Mouse (Mus musculus): ENCODE measurements around the gene Pitpnm1. TPM values are rescaled to one million over a fixed set of nuclear protein-coding genes. Genes with fewer than 3 reads are reported as not detected.

Gene Pitpnm1
- polyA plus RNA-seq, 1 experiment from 2014 or later: 13.1 TPM

DNA sequence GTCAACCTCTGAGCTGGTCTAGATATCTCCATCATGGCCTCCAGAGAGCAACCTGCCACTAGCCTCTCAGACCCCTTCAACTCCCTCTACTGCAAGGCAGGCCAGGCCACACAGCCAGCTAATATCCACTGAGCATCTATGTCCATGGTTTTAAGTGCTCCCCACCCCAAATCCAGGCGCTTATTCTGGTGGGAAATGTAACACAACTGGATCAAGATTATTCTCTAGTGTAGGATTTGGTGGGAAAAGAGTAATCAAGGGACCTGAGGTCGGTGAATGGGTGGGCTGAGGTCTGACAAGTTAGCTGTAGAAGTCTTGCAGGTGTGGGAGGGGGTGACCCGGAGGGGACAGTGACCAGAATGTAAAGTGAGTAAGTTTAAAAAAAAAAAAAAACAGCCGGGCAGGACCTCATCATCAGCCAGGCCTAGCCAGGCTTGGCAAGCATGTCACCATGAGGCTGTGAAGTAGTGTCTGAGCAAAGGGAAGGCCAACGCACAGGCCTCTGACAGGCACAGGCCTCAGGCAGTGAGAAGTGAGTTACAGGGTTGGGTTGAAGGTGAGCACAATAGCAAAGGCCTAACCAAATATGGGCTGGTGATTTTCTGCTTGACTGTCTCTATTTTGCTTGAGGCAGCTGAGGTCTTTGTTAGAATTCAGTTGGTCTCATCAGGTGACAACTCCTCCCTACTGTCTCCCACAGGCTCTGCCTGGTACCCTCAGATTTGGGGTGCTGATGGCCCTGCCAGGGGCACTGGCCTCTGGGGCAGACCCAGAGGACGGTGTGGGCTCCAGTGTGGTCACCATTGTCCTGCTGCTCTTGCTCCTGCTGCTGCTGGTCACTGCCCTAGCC lies 55.6 kb downstream of the Pitpnm1 start:
- Histone ChIP-seq H3K4me1 (ENCODE audit: control insufficient read depth, insufficient read depth, low read length) (no peaks in the 10 kb centered on the region), H3K27ac (ENCODE audit: low read depth, low read length) (no peak overlapping the region), H3K27me3 (ENCODE audit: control insufficient read depth, insufficient read depth, low read length) (no peaks in the 10 kb centered on the region), H3K9me3 (ENCODE audit: control insufficient read depth, low read length) (no peaks in the 10 kb centered on the region), H3K4me2 (ENCODE audit: low read depth) (no peak overlapping the region), H3K4me3 (ENCODE audit: low read depth, low read length) (no peak overlapping the region), H3K9ac (ENCODE audit: low read length) (0 out of 2 replicates have a peak overlapping the region, but pooled peaks have one; percentile 14), H3K36me3 (ENCODE audit: control insufficient read depth, insufficient read depth, low read length) (peaks cover 19% of the 10 kb centered on the region)
- WGBS: 75% methylated on average over 6 of the region's 6 CpGs
- no peak for DNase-seq (ENCODE audit: low spot score)
- ATAC-seq (ENCODE audit: insufficient read depth, low FRiP score, low TSS enrichment): no peak

DNA sequence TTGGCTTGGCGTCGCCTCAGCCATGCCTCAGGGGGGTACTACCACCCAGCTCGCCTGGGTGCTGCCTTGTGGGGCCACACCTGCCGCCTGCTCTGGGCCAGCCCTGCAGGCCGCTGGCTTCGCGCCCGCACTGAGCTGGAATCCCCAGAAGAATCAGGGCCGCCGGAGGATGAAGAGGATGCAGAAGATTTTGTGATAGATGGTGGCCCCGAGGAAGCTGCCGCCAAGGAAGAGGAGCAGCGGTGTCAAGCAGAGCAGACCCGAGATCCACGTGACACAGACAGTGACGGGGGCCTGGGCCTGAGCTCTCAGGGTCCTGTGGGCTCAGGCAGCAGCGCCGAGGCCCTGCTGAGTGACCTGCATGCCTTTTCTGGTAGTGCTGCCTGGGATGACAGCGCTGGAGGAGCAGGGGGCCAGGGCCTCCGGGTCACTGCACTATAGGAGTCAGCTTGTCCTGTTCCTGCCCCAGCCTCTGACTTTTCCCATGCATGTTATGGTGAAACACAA lies 56.3 kb downstream of the Pitpnm1 start:
- 79% methylated on average over 20 of the region's 20 CpGs for WGBS
- H3K27ac ChIP-seq (ENCODE audit: low read depth, low read length): no peak overlapping the region
- no peaks in the 10 kb centered on the region for H3K27me3 ChIP-seq (ENCODE audit: control insufficient read depth, insufficient read depth, low read length)
- no peaks in the 10 kb centered on the region for H3K4me1 ChIP-seq (ENCODE audit: control insufficient read depth, insufficient read depth, low read length)
- DNase-seq (ENCODE audit: low spot score): no peak
- no peak overlapping the region for H3K4me3 ChIP-seq (ENCODE audit: low read depth, low read length)
- ATAC-seq (ENCODE audit: insufficient read depth, low FRiP score, low TSS enrichment): no peak
- 0 out of 2 replicates have a peak overlapping the region, but pooled peaks have one; percentile 14 for H3K9ac ChIP-seq (ENCODE audit: low read length)
- no peak overlapping the region for H3K4me2 ChIP-seq (ENCODE audit: low read depth)
- H3K9me3 ChIP-seq (ENCODE audit: control insufficient read depth, low read length): no peaks in the 10 kb centered on the region
- peaks cover 18% of the 10 kb centered on the region for H3K36me3 ChIP-seq (ENCODE audit: control insufficient read depth, insufficient read depth, low read length)

DNA sequence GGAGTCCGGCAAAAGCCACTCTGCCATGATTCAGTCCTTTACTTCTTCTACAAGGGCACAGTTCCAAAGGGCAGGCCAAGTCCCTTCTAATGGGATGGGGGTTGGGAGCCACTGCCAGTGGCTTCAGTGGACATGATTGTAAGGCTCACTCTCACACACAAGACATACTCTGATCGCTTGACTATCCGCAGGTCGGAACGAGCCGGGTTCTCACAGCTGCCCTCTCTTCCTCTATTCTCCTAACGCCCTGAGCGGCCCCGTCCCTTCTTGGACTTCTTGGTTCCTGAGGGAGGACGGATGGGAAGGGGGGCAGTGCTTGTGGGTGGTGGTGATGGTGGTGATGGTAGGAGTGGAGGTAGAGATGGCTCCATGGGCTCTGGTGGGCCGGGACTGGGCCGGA lies 57.0 kb downstream of the Pitpnm1 start:
- Histone ChIP-seq H3K36me3 (ENCODE audit: control insufficient read depth, insufficient read depth, low read length) (peaks cover 16% of the 10 kb centered on the region), H3K27ac (ENCODE audit: low read depth, low read length) (no peak overlapping the region)
- 94% methylated on average over 12 of the region's 12 CpGs for WGBS

DNA sequence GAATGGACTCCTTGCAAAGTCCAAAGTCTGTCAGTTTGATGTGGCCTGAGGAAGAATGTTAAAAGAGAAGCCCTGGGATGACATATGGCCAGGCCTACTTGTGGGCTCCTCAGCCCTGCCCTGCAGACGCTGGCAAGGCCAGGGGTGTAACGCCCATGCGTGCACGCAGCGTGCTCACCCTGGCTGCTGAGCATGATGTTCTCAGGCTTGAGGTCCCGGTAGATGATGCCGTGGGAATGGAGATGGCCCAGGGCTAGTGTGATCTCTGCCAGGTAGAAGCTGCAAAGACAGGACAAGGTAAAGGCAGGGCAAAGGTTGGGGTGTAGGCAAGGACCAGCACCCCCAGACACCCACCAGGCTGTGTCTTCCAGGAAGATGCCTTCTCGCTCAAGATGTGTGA lies 59.3 kb downstream of the Pitpnm1 start:
- Histone ChIP-seq H3K4me2 (ENCODE audit: low read depth) (no peak overlapping the region), H3K4me1 (ENCODE audit: control insufficient read depth, insufficient read depth, low read length) (peaks cover 7% of the 10 kb centered on the region), H3K36me3 (ENCODE audit: control insufficient read depth, insufficient read depth, low read length) (peaks cover 16% of the 10 kb centered on the region), H3K9me3 (ENCODE audit: control insufficient read depth, low read length) (no peaks in the 10 kb centered on the region), H3K9ac (ENCODE audit: low read length) (no peak overlapping the region), H3K27ac (ENCODE audit: low read depth, low read length) (no peak overlapping the region), H3K27me3 (ENCODE audit: control insufficient read depth, insufficient read depth, low read length) (no peaks in the 10 kb centered on the region), H3K4me3 (ENCODE audit: low read depth, low read length) (no peak overlapping the region)
- ATAC-seq (ENCODE audit: insufficient read depth, low FRiP score, low TSS enrichment) (no peak), DNase-seq (ENCODE audit: low spot score) (no peak)
- WGBS: 92% methylated on average over 8 of the region's 8 CpGs

More for the DNA sequence above, 57.0 kb downstream of the Pitpnm1 start:
- DNase-seq (ENCODE audit: low spot score) (no peak), ATAC-seq (ENCODE audit: insufficient read depth, low FRiP score, low TSS enrichment) (no peak)
- no peaks in the 10 kb centered on the region for H3K9me3 ChIP-seq (ENCODE audit: control insufficient read depth, low read length)
- H3K27me3 ChIP-seq (ENCODE audit: control insufficient read depth, insufficient read depth, low read length): no peaks in the 10 kb centered on the region
- no peak overlapping the region; the same call in 1 of the 2 replicates for H3K9ac ChIP-seq (ENCODE audit: low read length)
- no peaks in the 10 kb centered on the region for H3K4me1 ChIP-seq (ENCODE audit: control insufficient read depth, insufficient read depth, low read length)
- no peak overlapping the region for H3K4me2 ChIP-seq (ENCODE audit: low read depth)
- no peak overlapping the region for H3K4me3 ChIP-seq (ENCODE audit: low read depth, low read length)

DNA sequence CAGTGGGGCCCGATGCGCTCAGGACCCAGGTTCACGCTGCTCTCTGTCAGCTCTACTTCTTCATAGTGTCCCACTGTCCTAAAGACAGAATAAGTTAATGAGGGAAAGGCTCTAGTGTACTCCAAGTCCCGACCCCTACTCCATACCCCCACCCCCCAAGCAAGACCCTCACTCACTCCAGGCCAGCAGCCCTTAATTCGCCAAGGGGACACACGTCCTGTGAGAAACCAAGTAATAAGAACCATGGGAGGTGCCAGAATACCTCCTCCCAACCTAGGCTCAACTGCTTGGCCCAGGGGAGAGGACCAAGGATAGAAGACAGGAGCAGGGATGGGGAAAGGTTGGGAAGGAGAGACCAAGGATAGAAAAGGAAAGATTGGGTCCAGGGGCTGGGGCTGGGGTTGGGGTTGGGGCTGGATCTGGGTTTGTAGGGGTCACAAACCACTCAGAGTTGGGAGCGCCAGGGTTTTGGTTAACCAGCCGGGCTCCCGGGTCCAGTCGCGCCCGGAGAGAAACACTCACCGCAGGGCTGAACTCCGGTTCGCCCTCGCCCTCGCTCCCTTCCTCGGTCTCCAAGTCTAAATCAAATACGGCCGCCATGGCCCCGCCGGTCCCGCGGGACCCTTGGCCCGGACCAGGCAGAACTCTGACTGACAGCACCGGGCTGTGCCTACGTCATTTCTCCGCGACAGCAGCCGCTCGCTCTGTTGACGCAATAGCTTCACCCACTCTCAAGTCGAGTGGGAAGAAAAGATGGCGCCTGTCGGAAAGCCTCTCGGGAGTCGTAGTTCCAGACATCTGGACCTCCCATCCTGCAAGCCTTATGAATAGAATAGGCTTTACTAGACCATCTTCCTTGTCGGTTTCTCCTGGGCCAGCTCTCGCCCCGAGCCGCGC lies 63.1 kb downstream of the Pitpnm1 start, which contains the start of gene Rps6kb2:
TSS of gene Rps6kb2 (minus strand) at position 709 of the 897 bp plus-strand sequence.
- Histone ChIP-seq H3K9me3 (ENCODE audit: control insufficient read depth, low read length) (no peaks in the 10 kb centered on the region), H3K36me3 (ENCODE audit: control insufficient read depth, insufficient read depth, low read length) (peaks cover 7% of the 10 kb centered on the region; the same call in 1 of the 2 replicates), H3K27me3 (ENCODE audit: control insufficient read depth, insufficient read depth, low read length) (no peaks in the 10 kb centered on the region), H3K4me3 (ENCODE audit: low read depth, low read length) (peak within 1 kb of the TSS; percentile 71), H3K27ac (ENCODE audit: low read depth, low read length) (peak within 1 kb of the TSS; percentile 54; the same call in 1 of the 2 replicates), H3K4me1 (ENCODE audit: control insufficient read depth, insufficient read depth, low read length) (peaks cover 7% of the 10 kb centered on the region), H3K4me2 (ENCODE audit: low read depth) (peak within 1 kb of the TSS; percentile 79), H3K9ac (ENCODE audit: low read length) (peak within 1 kb of the TSS; percentile 71)
- ATAC-seq (ENCODE audit: insufficient read depth, low FRiP score, low TSS enrichment) (peak; percentile 84), DNase-seq (ENCODE audit: low spot score) (peak; percentile 95)
- WGBS: 7% methylated on average over 42 of the region's 42 CpGs

DNA sequence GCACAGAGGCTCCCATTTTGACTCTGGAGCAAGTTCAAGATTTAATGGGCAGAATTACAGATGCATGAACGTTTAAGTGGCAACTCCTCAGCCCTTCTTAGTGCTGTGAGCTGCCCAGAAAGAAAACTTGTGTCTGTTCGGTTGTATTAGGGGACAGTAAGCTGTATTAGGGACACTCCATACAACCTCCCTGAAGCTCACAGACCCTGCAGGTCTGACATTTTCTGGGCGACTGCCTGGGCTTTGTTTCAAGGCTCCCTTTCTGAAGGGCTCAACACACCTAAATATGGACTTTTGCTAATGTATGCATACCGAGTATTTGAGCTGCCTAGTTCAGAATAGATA lies 63.7 kb downstream of the Pitpnm1 start:
- 0 out of 2 replicates have a peak, but pooled peaks cover 5% of the 10 kb centered on the region for H3K36me3 ChIP-seq (ENCODE audit: control insufficient read depth, insufficient read depth, low read length)
- DNase-seq (ENCODE audit: low spot score): no peak
- H3K9ac ChIP-seq (ENCODE audit: low read length): peak overlapping the region; percentile 71
- peaks cover 7% of the 10 kb centered on the region for H3K4me1 ChIP-seq (ENCODE audit: control insufficient read depth, insufficient read depth, low read length)
- peak overlapping the region; percentile 79 for H3K4me2 ChIP-seq (ENCODE audit: low read depth)
- 39% methylated on average over 4 of the region's 4 CpGs for WGBS
- H3K9me3 ChIP-seq (ENCODE audit: control insufficient read depth, low read length): no peaks in the 10 kb centered on the region
- peak overlapping the region; percentile 71 for H3K4me3 ChIP-seq (ENCODE audit: low read depth, low read length)
- H3K27me3 ChIP-seq (ENCODE audit: control insufficient read depth, insufficient read depth, low read length): no peaks in the 10 kb centered on the region
- ATAC-seq (ENCODE audit: insufficient read depth, low FRiP score, low TSS enrichment): no peak
- peak overlapping the region; percentile 54; the same call in 1 of the 2 replicates for H3K27ac ChIP-seq (ENCODE audit: low read depth, low read length)

Other genes with a start within 250 kb of the Pitpnm1 start
- gene Chka, start 248.2 kb upstream of the Pitpnm1 start, polyA plus RNA-seq (2014; fragmentation: Nextera tagmentation; extraction: Ambion mirVana): 54.4 and 59.5 TPM in 2 replicates
- gene Tcirg1, start 192.9 kb upstream of the Pitpnm1 start, polyA plus RNA-seq (2014; fragmentation: Nextera tagmentation; extraction: Ambion mirVana): 17.3 TPM in 2 replicates
- 258 and 266 TPM in 2 replicates for gene Ndufs8, start 187.2 kb upstream of the Pitpnm1 start, polyA plus RNA-seq (2014; fragmentation: Nextera tagmentation; extraction: Ambion mirVana)
- gene Aldh3b1, start 170.2 kb upstream of the Pitpnm1 start, polyA plus RNA-seq (2014; fragmentation: Nextera tagmentation; extraction: Ambion mirVana): 0.65 and 0.73 TPM in 2 replicates
- gene Unc93b1, start 164.8 kb upstream of the Pitpnm1 start, polyA plus RNA-seq (2014; fragmentation: Nextera tagmentation; extraction: Ambion mirVana): 5.3 and 7.1 TPM in 2 replicates
- gene Aldh3b3, start 141.4 kb upstream of the Pitpnm1 start, polyA plus RNA-seq (2014; fragmentation: Nextera tagmentation; extraction: Ambion mirVana): not detected in 2 replicates
- 0.86 and 1.1 TPM in 2 replicates for gene Aldh3b2, start 127.7 kb upstream of the Pitpnm1 start, polyA plus RNA-seq (2014; fragmentation: Nextera tagmentation; extraction: Ambion mirVana)
- 2.4 and 3.2 TPM in 2 replicates for gene Acy3, start 113.4 kb upstream of the Pitpnm1 start, polyA plus RNA-seq (2014; fragmentation: Nextera tagmentation; extraction: Ambion mirVana)
- gene Tbx10, start 107.2 kb upstream of the Pitpnm1 start, polyA plus RNA-seq (2014; fragmentation: Nextera tagmentation; extraction: Ambion mirVana): 0.22 TPM in 1 of 2 replicates, not detected in the other
- 20.6 and 20.8 TPM in 2 replicates for gene Nudt8, start 99.4 kb upstream of the Pitpnm1 start, polyA plus RNA-seq (2014; fragmentation: Nextera tagmentation; extraction: Ambion mirVana)
- gene Gm49405, start 99.4 kb upstream of the Pitpnm1 start, polyA plus RNA-seq (2014; fragmentation: Nextera tagmentation; extraction: Ambion mirVana): 1.8 and 1.9 TPM in 2 replicates
- gene Doc2g, start 96.7 kb upstream of the Pitpnm1 start, polyA plus RNA-seq (2014; fragmentation: Nextera tagmentation; extraction: Ambion mirVana): 2.7 and 2.8 TPM in 2 replicates
- 207 and 208 TPM in 2 replicates for gene Ndufv1, start 87.2 kb upstream of the Pitpnm1 start, polyA plus RNA-seq (2014; fragmentation: Nextera tagmentation; extraction: Ambion mirVana)
- gene Gstp1, start 62.0 kb upstream of the Pitpnm1 start, polyA plus RNA-seq (2014; fragmentation: Nextera tagmentation; extraction: Ambion mirVana): 361 TPM in 2 replicates
- gene Gstp2, start 54.0 kb upstream of the Pitpnm1 start, polyA plus RNA-seq (2014; fragmentation: Nextera tagmentation; extraction: Ambion mirVana): 0.68 and 1.2 TPM in 2 replicates
- not detected in 2 replicates for gene Gstp3, start 40.4 kb upstream of the Pitpnm1 start, polyA plus RNA-seq (2014; fragmentation: Nextera tagmentation; extraction: Ambion mirVana)
- not detected in 2 replicates for gene Cabp2, start 18.4 kb upstream of the Pitpnm1 start, polyA plus RNA-seq (2014; fragmentation: Nextera tagmentation; extraction: Ambion mirVana)
- 81.3 and 86.7 TPM in 2 replicates for gene Cdk2ap2, start 2.8 kb upstream of the Pitpnm1 start, polyA plus RNA-seq (2014; fragmentation: Nextera tagmentation; extraction: Ambion mirVana)
- gene Aip, start 25.9 kb downstream of the Pitpnm1 start, polyA plus RNA-seq (2014; fragmentation: Nextera tagmentation; extraction: Ambion mirVana): 68.4 and 77.6 TPM in 2 replicates
- not detected in 2 replicates for gene Gpr152, start 39.8 kb downstream of the Pitpnm1 start, polyA plus RNA-seq (2014; fragmentation: Nextera tagmentation; extraction: Ambion mirVana)
- 0.11 TPM in 1 of 2 replicates, not detected in the other for gene Cabp4, start 44.0 kb downstream of the Pitpnm1 start, polyA plus RNA-seq (2014; fragmentation: Nextera tagmentation; extraction: Ambion mirVana)
- 128 TPM in 2 replicates for gene Coro1b, start 48.6 kb downstream of the Pitpnm1 start, polyA plus RNA-seq (2014; fragmentation: Nextera tagmentation; extraction: Ambion mirVana)
- 0.92 and 1.8 TPM in 2 replicates for gene Ptprcap, start 53.6 kb downstream of the Pitpnm1 start, polyA plus RNA-seq (2014; fragmentation: Nextera tagmentation; extraction: Ambion mirVana)
- gene Rps6kb2, start 63.4 kb downstream of the Pitpnm1 start, polyA plus RNA-seq (2014; fragmentation: Nextera tagmentation; extraction: Ambion mirVana): 52.6 and 52.7 TPM in 2 replicates
- gene Carns1, start 75.5 kb downstream of the Pitpnm1 start, polyA plus RNA-seq (2014; fragmentation: Nextera tagmentation; extraction: Ambion mirVana): 2.9 and 3.8 TPM in 2 replicates
- gene Tbc1d10c, start 91.3 kb downstream of the Pitpnm1 start, polyA plus RNA-seq (2014; fragmentation: Nextera tagmentation; extraction: Ambion mirVana): 0.68 and 1.1 TPM in 2 replicates
- gene Ppp1ca, start 92.1 kb downstream of the Pitpnm1 start, polyA plus RNA-seq (2014; fragmentation: Nextera tagmentation; extraction: Ambion mirVana): 928 and 939 TPM in 2 replicates
- gene Rad9a, start 101.7 kb downstream of the Pitpnm1 start, polyA plus RNA-seq (2014; fragmentation: Nextera tagmentation; extraction: Ambion mirVana): 39.1 and 45.8 TPM in 2 replicates
- gene Clcf1, start 114.2 kb downstream of the Pitpnm1 start, polyA plus RNA-seq (2014; fragmentation: Nextera tagmentation; extraction: Ambion mirVana): 0.81 and 1.7 TPM in 2 replicates
- not detected in 2 replicates for gene AC109138.7, start 114.4 kb downstream of the Pitpnm1 start, polyA plus RNA-seq (2014; fragmentation: Nextera tagmentation; extraction: Ambion mirVana)
- 14.7 and 15.2 TPM in 2 replicates for gene Pold4, start 131.9 kb downstream of the Pitpnm1 start, polyA plus RNA-seq (2014; fragmentation: Nextera tagmentation; extraction: Ambion mirVana)
- 2.3 and 3.6 TPM in 2 replicates for gene Ssh3, start 169.2 kb downstream of the Pitpnm1 start, polyA plus RNA-seq (2014; fragmentation: Nextera tagmentation; extraction: Ambion mirVana)
- gene Ankrd13d, start 183.1 kb downstream of the Pitpnm1 start, polyA plus RNA-seq (2014; fragmentation: Nextera tagmentation; extraction: Ambion mirVana): 11.6 and 14.1 TPM in 2 replicates
- 16.6 and 19.0 TPM in 2 replicates for gene Grk2, start 206.2 kb downstream of the Pitpnm1 start, polyA plus RNA-seq (2014; fragmentation: Nextera tagmentation; extraction: Ambion mirVana)